Mouse (Mus musculus) gastrocnemius, adult 8-10 months (tissue): ENCODE results near the gene Ubash3a. TPM values are rescaled to one million over a fixed set of nuclear protein-coding genes. Genes with fewer than 3 reads are reported as not detected.
"Not testable (repeated sequence)": the region's sequence is repeated elsewhere in the genome, so short reads cannot be mapped to it uniquely, and the experiment has no call there.

ENCODE experiments used
- DNase-seq, 2 experiments: peaks; one replicate each; pipeline ENCODE4 v3.0.0; 2022; ENCODE audit warnings: low spot score in 2 of 2
- total RNA-seq, 4 experiments: library from RNA; stranded (reverse); gene quantifications; 2 replicates each; pipeline ENCODE4 v1.2.4; 2022

Gene Ubash3a
- total RNA-seq, 4 experiments from 2014 or later = not detected

DNA sequence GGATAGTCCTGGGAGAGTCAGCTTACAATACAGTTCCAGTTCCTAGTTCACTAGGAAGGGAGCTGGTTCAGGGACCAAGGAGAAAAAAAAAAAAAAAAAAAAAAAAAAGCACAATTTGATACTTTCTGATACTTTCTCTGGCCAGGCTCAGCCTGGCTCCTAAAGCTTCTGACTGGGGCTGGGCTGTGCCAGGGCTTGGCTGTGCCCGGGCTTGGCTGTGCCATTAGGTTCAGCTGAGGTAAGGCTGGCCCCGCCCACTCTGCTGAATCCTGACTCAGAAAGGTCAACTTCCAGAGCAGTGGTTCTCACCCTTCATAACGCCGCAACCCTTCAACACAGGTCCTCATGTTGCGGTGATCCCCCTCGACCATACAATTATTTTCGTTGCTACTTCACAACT, 52.8 kb downstream of the Ubash3a start:
- peak; percentile 93 to 97 for DNase-seq

DNA sequence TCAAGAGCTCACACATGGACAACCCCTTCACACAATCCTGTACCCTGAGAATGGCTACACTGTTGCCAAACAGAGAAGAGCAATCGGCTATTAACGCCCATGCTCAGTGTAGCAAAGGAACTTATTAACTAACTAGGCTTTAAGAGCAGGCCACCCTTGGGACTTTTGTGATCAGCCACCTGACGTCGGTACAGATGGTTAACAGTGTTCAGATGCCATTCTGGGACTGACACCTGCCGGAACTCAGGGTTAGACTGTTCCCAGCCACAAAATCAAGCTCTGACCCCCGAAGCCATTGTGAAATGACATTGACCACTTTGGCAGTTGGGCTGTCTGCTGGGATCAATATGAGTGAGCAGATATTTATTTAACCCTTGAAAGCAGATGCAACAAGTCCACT, 53.7 kb downstream of the Ubash3a start:
- DNase-seq = no peak

DNA sequence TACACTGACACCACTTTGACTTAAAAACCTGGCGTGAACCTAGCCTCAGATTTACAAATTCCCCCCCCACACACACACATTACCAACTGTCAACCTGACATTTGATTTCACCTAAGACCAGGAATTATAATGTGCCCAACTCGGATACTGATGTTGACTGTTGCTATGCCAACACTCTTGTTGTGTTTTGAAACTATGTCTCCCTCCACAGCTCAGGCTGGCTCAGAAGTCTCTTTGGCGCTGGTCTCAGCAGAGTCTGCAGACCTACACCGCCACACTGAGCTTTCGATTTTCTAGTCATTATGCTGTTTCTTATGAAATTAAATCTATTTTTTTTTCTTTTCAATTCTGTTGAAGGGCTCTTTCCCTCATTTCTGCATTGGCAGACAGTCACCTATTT, 55.0 kb downstream of the Ubash3a start:
- DNase-seq = no peak

DNA sequence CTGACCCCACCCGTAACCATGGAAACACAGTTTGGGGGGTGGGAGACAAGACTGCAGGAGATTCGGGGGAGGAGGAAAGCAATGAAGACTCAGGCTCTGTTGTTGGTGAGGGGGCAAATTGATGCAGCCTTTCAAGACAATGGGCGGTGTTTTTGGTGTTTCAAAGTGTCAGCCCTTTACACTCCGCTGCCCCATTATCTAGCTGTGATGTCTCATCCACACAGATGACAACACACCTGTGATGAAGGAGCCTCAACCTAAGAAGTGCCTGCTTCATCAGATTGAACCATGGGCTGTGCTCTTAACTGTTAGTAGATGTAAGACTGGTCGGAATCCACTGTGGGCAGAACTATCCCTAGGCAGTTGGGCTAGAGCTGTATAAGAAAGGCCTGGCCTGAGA, 56.1 kb downstream of the Ubash3a start:
- DNase-seq = no peak

DNA sequence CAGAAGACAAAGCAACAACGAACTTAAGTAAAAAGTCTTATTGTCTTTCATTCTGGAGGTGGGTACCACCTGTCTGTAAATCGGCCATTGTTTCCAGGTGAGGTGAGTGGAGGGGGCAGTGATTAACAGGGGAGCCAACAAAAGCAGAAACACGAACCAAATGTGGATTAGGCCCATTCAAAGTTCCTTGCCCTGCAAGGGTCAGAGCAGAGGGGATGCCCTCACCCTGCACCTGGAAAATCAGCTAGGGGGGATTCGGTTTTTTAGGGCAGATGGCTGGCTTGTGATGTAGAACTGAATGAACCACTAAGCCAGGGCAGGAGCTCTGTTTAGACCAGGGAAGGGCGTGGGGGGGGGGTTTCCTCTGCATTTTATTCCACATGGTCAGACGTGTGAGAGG, 56.7 kb downstream of the Ubash3a start:
- no peak for DNase-seq

DNA sequence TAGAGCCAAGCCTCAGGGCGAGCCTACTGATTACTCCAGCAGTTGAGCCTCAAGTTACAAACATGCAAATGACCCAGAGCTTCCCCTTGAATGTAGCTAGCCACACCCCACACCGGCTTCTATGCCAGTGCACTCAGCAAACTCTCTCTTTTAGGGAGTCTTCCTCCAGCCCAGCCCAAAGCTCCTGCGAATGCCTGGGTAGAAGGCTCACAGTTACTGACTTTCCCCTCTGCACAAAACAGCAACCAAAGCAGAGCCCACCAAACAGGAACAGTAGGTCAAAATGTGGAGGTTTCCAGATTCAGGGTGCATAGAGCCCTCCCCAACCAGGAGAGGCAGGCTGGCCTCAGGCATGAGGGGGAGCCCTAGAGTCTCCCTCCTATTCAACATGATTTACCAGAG, 57.5 kb downstream of the Ubash3a start:
- DNase-seq = no peak

DNA sequence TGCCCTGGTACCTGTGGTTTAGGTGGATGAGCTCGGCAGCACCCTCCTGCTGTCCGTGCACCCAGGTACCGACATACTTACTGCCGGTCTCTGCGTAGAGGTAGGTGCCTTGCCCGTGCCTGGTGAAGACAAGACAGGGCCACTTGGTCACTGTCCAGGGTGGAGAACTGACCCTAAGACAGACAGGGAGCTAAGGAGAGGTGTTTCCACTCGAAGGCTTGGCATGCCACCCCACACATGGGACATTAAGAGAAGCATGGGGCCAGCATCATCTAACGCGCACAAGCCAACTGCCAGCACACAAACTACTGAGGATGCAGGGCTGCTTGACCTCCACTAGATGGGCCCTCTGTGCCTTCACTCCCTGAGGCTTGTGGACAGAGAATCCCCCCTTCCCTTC, 58.2 kb downstream of the Ubash3a start:
- no peak for DNase-seq

DNA sequence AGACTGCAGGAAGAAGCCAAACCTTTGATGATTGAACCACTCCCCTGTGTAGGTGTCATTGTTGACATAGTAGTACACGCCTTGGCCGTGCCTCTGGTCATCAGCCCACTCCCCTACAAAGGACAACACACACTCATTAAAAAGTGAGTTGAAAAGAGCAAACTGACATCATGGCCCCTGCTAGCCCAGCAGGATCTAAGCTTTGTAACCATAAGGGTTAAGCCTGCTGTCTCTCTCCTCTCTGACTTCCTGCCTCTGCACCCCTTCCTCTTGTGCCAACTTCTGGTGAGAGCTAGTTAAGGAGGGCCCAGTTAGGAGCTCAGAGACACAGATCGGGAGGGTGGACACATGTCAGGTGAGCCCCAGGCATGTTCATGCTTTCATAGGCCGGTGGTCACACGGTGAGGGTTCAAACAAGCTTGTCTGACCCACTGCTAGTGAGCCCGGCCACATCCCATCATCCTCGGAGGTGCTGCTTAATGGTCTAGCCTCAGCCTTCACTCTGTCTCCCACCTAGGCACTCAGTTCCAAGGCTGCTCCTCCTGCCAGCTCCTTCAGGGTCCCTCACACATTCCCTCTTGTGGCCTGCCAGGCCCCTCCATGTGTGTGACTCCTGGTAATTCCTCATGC, 58.8 kb downstream of the Ubash3a start:
- DNase-seq = no peak

DNA sequence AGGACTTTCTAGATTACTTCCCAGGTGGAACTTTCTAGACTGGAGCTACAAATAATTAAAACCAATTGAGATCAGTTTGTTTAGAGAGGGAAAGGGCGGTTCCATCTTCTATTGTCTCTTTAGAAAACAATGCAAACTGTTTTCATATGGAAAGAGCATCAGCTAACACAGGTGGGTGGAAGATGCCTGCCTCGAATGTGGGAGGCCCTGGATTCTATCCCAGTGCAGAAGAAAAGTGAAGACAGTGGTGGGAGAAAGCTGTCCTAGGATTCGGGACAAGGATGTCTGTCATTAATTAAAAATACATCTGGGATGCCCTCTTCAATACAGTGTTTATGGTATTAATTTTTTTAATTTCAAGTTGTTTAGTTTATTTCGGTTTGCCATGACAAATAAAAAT, 59.5 kb downstream of the Ubash3a start:
- DNase-seq = no peak

DNA sequence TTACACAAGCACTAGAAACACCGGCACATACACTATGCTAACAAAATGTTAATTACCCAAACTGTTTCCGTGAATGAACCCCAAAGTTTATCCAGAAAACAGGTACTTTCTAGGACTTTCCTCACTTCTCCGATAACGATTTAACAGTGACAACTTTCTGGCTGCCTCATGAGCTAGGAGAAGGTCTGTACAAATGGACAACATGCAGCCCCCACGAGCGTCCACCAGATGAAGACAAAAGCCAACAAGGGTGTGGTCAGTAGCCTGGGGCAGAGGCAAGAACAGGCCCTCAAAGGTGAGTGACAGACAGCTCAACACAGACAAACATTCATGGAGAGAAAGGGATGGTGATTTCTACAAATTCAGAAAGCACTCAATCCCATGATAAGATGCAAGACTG, 59.9 kb downstream of the Ubash3a start:
- no peak for DNase-seq

DNA sequence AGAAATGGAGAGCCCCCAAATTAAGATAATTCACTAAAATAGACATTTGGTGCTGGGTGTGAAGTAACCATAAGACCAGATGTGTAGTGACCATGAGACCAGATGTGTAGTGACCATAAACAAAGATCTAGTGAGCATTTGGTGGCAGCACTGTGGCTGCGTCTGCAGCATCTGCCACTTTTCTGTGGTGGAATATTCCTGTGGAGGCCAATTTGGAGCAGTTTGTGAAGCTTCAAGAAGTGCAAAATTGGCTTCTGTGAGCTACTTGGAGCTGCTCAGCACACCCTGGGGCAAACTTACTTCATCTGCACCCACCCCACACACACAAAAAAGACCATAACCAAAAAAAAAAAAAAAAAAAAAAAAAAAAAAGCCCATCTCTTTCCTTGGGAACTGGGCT, 60.3 kb downstream of the Ubash3a start:
- DNase-seq = no peak

DNA sequence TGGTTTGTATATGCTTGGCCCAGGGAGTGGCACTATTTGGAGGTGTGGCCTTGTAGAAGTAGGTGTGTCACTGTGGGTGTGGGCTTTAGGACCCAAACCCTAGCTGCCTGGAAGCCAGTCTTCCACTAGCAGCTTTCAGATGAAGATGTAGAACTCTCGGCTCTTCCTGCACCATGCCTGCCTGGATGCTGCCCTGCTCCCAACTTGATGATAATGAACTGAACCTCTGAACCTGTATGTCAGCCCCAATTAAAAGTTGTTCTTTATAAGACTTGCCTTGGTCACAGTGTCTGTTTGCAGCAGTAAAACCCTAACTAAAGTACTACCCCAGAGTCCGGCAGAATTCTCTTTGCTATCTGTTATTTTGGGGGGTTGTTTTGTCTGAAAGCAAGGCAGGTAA, 62.1 kb downstream of the Ubash3a start:
- no peak for DNase-seq

DNA sequence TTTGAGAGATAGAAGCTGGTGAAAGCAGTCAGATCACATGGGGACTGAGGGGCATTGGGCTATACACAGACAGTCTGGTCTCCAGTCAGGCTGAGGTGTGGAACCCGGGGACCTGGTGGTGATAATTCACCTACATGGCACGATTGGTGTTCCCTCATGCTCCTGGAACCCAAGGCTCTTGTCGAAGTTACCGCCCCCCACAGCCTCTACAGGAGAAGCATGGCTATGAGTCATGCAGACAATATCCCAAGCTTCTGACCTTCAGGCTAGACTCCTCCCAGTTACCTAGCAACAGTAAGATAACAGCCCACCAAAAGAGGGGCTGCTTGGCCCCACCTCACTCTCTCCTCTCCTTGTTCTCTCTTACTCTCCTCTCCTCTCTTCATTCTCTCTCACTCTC, 62.6 kb downstream of the Ubash3a start:
- no peak for DNase-seq

DNA sequence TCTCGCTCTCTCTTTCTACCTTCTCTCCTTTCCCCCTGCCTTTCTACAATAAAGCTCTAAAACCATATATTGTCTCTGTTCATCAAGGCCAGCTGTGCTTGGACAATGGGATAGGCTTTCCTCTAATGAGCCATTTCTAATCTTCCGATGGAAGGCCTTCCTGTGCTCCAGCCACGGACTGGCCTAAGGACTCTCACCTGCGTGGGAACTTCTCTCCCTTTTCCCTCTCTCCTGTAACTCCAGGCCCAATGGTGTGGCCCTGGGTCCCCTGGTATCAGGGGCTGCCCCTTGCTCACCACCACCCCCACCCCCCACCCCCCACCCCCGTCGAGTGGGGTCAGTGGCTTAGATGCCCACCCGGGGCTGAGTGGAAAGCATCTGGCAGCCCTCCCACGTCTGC, 63.1 kb downstream of the Ubash3a start:
- not testable (repeated sequence) for DNase-seq

DNA sequence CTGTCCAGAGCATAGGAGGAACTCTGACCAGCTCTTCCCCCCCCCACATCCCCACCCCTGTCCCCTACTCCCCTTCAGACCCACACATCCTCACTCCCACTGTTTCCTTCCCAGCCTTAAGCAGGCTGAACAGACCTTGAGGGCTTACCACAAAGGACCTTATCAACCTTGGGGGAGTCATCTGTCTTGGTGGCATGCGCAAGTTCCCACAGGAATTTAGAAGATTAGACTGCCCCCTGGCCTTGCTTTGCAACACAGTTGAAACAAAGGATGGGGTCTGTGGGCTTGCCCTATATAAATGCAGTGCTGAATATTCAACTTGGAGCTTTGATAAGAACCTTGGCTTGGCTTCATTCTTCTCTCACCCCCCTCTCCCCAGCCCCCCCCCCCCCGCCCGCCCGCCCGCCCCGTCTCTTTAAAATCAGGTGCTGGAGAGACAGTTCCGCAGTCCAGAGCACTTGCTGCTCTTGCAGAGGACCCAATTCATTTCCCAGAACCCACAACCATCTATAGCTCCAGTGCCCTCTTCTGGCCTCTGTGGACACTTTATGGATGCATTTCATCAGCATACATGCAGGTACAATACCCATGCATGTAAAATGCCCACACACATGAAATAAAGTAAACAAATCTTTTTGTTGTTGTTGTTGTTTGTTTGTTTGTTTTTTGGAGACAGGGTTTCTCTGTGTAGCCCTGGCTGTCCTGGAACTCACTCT, 63.6 kb downstream of the Ubash3a start:
- DNase-seq = no peak

DNA sequence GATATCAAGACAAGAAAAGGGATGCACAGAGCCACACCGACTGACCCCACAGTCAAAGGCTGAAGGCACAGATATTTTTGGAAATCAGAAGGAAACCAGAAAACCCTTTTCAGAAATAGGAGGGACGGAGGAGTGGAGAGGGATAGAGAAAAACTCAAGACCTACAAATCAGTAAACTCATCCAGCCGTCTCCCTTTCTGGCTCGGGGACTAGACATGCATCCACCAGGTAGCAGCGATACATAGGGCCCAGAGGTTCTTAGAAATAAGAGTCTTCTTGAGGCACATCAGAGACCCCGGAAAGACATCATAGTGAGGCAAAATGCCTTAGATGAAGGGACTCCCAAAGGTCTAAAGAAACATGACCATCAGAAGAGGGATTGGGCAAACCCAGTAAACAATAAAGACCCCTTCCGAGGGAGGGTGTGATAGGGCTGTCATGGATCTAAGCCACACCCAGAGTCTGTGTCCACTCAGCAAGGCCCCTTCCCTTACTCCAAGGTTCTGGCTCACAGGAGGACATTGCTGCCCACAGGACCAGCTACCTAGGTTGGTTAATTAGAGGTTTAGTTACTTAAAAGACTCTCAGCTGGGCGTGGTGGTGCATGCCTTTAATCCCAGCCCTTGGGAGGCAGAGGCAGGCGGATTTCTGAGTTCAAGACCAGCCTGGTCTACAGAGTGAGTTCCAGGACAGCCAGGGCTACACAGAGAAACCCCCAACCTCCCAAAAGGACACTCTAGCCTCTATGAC, 64.9 kb downstream of the Ubash3a start:
- DNase-seq = no peak

DNA sequence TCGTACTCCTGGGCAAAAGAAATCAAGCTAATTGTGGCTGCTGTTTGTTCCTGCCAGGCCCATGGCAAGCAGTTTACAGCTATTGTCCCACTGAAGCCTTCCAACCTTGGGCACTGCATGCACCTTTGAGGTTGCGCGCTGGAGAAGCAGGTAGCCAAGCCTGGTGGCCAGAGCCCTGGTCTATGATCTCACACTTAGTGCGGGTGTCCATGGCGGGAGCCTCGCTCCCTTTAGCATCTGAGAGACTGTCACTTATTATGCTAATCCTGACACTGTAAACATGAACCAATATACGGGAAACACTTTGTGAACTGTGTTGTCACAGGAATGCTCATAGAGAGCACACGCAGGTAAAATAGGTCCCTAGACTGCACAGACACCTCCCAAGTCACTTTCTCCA, 66.0 kb downstream of the Ubash3a start:
- DNase-seq = no peak

DNA sequence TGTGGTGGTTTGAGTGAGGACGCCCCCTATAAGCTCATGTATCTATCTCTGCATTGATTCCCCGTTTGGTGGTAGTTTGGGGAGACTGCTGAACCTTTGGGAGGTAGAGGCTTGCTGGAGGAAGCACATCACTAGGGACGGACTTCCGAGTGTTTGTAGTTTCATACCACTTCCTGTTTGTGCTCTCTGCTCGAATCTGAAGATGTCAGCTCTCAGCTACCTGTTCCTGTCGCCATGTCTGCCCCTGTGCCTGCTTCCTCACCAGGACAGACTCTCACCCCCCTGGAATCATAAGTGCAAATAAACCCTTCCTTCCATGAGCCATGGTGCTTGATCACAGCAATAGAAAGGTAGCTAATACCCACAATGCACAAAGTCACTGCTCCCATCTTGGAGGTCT, 67.5 kb downstream of the Ubash3a start:
- DNase-seq = no peak

DNA sequence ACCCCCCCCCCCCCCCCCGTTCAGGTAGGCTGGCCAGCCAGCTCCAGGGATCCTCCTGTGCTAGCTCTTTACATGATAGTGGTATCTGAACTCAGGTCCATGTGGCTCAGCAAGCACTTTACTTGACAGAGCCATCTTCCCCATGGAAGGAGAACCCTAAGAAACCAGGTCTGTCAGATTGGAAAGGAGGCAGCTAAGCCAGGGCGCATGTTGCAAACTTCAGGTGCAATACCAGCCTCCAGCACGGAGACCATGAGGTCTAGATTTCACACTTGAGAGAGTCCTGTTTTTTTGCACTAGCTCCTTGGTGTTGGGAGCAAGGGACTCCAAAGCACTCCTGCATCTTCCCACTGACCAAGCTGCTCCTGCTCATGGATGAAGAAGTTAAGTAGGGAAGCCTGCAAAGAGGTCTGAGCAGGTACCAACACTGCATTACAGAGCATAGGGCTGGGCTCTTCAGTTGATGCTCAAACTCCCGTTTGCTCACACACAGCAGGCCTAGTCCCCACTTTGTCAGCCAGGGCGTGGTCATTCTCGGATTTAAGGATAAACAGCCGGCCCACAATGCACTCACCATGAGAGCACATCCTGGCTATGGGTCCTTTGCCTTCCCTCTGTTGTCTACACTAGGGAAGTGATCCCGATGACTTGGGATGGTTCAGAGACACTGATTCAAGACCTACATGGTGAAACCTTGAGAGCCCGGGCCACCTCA, 68.7 kb downstream of the Ubash3a start:
- no peak for DNase-seq

DNA sequence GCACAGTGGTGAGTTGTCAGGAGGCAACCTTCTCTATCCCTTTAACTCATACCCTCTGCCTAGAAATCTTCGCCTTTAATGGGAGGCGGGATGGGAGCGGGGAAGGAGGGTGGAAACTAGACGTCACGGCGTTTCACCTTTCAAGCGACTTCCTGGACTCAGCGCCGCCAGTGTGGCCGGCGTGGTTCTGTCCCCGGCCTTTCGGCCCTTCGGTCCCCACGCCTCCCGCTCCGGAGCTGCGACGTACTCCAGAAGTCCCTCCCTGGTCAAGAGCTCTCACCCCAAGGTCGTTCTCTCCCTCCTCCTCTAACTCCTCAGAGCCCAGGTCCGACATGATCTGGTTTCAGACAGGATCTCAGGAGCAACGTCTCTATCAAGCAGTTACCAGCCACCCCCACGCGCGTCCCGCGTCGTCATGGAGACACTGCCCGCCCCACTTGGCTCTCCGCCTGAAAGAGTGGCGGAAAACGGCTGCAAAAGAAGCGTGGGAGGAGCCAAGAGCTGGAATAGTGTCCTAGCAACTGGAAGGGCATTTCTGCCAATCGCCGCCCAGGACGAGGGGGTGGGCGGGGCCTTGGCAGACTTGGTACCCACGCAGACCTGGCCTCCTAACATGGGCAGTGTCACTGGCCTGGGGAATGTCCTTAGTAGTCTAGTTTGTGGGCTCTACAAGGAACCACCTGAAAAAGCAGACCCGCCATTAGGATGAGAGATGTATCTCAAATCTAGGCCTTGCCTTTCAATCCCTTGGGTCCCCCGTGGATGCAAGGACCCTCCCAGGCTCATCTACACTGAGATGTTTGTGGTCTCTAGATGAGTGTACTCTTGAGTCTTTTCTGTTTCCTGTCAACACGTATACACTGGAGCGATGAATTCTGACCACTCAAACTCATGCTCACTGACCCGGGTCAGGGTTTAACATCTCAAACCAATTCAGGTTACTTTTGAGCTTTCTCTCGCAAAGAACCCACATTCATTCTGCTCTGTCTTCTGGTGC, 69.5 kb downstream of the Ubash3a start, which contains the start of gene Rsph1:
Rsph1 (minus strand) TSS at position 462 of the 997 bp plus-strand sequence.
- peak; percentile 97 to 98 for DNase-seq

DNA sequence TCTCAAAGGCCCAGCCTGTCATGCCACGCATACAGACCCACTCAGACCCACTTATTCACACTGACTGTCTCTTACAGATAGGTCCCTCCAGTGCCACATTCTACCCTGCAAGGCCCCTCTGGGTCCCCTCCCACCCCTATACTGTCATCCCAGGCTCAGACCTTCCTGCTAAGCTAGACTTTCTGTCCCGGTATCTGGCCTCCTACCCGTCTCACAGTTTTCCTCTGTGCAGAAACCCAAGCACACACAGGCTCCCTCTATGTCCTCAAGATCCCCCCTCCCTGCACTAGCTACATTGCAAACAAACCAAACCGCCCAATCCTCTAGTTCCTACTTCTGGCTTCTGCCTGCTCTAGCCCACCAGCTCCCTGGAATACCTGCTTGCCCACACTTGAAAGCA, 70.3 kb downstream of the Ubash3a start:
- no peak for DNase-seq
